Mouse (Mus musculus) thymus, adult 18-20 months (tissue): ENCODE data around the gene Cdca5.
"Not testable (repeated sequence)": the region's sequence is repeated elsewhere in the genome, so short reads cannot be mapped to it uniquely, and the experiment has no call there.

Source experiments
- DNase-seq, 2 experiments: peaks; one replicate each; pipeline ENCODE4 v3.0.0; 2022; ENCODE audit warnings: mixed read lengths in 2 of 2

The Cdca5 gene

DNA sequence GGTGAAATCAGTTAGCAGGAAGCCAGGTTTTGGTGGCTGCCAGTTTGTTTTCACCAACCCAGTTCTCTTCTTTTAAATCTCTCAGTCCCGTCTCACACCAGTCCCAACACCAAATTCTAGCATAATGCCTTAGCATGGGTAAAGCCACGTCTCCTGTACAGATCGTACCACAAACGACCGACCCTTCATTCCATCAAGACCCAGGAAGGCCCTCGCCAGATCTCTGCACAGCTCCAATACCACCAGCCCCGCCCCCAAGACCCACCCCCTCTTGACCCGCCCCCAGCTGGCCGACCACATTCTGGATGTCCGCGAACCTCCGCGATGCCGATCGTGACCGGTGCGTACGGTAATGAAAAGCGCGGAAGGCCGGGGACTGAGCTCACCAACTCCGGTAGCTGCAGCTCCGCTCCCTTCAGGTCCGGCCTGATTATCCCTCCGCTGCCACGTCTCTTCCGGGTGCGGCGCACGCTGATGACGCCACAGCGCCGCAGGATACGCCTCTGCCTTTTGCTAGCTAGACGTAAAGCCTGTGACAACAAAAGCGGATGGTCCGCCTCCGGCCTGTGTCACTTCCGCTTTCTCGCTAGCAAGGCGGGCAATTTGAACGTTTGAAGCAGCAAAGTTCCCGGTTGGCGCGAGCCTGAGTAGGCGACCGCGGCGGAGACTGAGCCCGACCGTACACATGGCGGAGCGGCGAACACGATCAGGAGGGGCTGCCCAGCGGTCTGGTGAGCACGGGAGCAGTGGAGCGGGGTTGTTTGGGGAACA is at the start of gene Cdca5, which contains the start of gene Zfpl1:
Gene Cdca5 (plus strand): TSS at position 506 of the 771 bp plus-strand sequence.
Gene Zfpl1 (minus strand): TSS at position 479 of the 771 bp plus-strand sequence.
- peak; percentile 93 to 95 for DNase-seq

- no peak for DNase-seq
Measured at GRCm38 (mm10) chr19:6035966-6036585, 48.7 kb upstream of the Cdca5 start.

GRCm38 (mm10) chr19:6037695-6038094 is 47.1 kb upstream of the Cdca5 start:
- DNase-seq = no peak

GRCm38 (mm10) chr19:6038326-6038725 is 46.5 kb upstream of the Cdca5 start:
- no peak for DNase-seq

GRCm38 (mm10) chr19:6040002-6040401 is 44.8 kb upstream of the Cdca5 start:
- no peak for DNase-seq

GRCm38 (mm10) chr19:6042293-6042692 is 42.5 kb upstream of the Cdca5 start:
- no peak for DNase-seq

DNA sequence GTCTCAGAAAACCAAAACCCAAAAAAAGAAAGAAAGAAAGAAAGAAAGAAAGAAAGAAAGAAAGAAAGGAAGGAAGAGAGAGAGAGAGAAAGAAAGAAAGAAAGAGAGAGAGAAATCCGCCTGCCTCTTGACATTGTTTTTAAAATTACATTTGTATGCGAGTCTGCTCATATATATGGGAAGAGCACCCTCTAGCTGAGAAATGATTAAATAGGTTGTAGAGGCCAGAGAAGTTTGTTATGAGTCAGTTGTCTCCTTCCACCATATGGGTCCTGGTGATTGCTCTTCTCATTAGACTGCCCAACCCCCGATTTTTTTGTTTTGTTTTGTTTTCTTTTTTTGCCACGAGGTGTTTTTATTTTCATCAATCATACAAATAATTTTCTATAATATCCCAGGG is 40.7 kb upstream of the Cdca5 start:
- DNase-seq = not testable (repeated sequence)

DNA sequence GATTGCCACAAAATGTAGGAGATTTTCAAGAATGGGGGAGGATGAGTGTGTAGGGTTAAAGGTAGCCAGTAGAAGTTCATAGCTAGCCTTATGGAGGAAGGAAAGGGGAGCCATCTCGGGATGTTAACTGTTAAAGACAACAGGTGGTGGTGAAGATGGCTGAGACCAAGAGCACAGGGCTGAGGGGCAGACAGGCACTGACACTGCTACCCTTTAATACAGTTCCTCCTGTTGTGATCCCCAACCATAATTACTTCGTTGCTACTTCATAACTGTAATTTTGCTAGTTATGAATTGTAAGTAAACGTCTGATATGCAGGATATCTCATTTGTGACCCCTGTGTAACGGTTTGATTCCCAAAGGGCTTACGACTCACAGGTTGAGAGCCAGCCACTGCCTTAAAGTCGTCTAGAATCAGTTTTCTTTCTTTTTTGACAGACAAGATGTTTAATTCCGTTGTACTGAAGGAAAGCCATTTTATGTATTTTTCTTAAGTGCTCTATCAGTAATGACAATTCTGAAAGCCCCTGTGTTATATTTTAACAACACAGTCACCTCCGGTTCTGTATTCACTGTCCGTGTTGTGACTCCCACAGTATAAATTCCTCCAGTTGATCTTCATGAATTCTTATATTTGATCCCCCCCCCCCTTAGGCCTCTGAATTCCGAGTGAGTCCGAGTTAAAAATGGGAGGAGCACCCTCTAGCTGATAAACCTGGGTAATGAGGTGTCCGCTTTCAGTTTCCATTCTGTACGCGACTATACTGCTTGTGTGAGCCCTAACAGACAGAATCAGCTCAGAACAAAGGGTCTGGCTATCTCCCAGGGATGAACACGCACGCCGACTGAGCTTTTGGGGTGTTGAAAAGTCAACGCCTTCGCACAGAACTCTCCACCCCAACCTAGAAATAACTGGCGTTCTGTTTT is 39.2 kb upstream of the Cdca5 start:
- DNase-seq = no peak

DNA sequence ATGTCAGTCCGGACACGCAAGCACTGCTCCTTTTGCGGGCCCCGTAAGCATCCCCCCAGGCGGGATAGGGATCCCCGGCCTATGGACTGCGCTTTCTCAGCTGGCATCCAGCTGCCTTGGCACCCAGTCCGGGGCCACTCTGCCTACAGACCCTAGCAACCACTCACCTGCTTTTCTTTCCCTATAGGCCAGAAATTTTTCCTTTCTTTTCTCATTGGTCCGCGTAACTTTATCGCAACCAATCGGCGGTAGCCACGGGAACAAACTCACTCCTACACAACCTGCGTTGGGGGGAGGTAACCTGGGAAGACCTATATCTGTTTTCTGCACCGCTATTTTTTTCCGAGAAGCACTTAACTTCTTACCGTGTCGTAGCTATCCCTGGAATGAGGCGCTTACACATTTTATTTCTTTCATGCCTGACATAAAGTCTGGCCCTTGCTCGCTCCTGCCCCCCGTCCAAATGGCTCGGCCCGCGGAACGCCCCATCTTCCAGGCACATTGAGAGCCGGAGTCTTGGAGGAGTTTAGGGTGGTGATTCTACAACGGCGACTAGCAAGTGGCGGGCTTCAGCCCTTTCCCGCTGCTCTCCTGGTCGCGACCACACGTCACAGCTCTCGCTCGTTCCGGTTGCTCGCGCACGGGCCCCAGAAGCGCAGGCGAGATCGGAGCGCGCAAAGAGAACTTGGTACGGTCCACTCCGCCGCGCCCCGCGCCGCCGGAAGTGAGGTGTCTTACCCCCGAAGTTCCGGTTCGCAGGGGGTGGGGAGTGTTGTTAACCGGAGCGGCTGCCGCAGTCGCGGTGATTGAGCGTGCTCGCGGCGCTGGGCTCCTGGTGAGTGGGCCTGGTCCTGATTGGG is 38.3 kb upstream of the Cdca5 start, which contains the start of gene Syvn1:
Gene Syvn1 (plus strand): TSS at position 283 of the 860 bp plus-strand sequence.
- DNase-seq = peak; percentile 81 to 92

GRCm38 (mm10) chr19:6047154-6047898 is 37.5 kb upstream of the Cdca5 start:
- no peak for DNase-seq

GRCm38 (mm10) chr19:6047899-6048166 is 37.0 kb upstream of the Cdca5 start:
- DNase-seq = no peak

DNA sequence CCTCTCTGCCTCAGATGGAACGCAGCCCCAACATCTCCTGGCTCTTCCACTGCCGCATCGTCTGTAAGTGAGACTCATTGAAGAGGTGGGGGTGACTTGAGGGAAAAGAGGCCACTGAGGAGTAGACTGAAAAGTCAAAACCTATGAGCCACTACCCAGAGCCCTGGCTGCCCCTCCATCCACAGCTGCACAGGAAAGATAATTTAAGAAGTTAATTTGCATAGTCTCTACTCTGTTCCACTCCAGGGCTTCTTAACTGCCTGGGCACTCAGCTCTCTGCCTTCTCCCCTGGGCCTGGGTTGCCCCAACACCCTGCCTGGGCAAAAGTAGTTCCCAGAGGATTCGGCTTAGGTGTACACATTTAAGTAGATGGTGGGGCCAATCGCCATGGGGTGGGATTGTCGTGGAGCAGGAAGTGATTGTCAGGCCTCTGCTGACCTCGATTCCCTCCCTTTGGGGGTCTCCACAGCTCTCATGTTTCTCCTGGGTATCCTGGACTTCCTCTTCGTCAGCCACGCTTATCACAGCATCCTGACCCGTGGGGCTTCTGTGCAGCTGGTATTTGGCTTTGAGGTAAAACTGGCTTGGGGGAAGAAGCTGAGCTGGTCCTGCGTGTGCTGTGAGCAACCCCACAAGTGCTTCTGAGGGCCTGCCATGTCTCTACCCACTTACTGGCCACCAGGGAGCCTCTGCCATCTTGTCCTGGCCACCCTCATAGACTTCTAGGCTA is 35.9 kb upstream of the Cdca5 start:
- DNase-seq = no peak

DNA sequence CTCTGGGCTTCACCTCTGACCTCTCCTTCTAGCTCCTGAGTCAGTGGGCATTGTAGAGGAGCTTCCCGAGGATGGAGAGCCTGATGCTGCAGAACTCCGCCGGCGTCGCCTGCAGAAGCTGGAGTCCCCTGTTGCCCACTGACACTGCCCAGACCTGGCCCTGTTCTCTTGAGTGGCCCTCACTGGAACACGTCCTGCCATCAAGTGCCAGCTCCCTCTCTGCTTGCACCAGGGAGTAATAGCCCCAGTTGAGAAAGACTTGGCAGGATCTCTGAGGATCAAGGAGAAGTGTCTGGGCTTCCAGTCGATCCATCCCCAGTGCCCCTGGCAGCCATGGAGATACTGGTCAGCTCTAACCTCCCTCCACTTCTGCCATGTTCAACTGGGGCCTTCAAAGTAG is 32.3 kb upstream of the Cdca5 start:
- DNase-seq = no peak

GRCm38 (mm10) chr19:6054296-6054695 is 30.5 kb upstream of the Cdca5 start:
- no peak for DNase-seq

DNA sequence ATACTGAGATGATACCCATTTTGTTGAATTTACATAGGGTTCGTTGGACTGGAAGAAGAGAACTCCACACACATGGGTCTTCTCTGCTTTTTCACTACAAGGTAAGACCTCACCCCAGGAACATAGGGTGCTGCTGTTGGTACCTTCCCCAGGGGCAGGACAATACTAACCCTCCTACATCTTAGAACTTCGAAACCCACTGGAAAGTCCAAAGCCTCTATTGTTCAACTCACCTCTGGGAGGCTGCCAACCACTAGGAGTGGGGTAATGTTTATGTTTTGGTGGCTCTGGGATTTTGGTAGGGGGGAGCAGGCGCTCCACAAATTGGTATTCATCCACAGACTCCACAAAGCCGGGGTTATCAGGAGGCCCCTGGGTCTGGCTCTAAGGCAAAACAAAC is 28.1 kb upstream of the Cdca5 start:
- DNase-seq = no peak

DNA sequence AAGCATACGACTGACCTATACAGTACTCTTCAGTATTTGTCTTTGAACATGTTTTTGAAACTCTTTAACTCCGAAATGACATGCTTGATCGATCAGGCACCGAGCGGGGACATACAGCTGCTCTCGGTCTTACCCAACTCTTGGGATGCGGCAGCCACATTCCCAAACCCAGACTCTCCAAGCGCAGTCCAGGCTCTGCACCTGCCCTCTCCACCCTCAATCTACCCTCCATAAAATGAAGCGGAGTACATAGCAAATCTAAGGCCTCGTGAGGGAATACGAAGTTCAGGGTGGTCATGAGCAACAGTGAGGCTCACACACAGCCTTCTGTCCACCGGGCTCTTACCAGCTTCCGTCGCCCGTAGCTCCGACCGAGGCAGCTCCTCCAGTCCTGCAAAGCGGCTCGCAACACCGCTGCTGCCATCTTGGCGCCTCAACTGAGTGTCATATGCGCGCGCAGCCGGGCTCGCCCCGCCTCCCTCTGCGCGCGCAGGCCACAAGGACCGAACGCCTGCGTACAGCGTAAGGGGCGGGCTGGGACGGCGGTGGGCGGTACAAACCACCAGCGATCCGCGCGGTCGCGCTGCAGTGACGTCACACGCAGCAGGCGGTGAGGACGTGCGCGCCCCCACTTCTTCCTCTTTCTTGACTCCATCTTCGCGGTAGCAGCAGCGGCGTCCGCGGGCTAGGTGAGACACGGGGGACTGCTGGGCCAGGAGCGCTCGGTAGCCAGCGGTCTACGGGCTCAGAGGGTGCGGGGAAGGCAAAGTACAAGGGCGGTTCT is 27.3 kb upstream of the Cdca5 start, which contains the start of the genes Mrpl49 and Fau:
Gene Mrpl49 (minus strand): TSS at position 473 of the 784 bp plus-strand sequence.
Gene Fau (plus strand): TSS at position 532 of the 784 bp plus-strand sequence.
- peak; percentile 98 for DNase-seq

GRCm38 (mm10) chr19:6058513-6058912 is 26.3 kb upstream of the Cdca5 start:
- no peak for DNase-seq

DNA sequence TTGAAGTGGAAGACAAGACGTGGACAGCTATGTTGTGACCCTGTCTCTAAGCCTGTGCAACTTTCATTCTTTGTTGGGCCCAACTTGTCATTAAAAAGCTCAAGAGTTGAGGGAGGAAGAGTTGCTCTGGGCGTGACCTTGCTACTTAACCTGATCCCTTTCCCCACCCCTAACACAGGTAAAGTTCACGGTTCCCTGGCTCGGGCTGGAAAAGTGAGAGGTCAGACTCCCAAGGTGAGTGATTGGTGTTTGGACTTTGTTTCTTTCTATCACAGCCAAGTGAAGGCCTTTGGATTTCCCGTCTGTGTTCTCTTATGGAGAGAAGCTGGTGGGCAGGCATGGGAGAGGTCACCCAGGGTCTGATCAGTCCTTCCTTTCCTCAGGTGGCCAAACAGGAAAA is 25.8 kb upstream of the Cdca5 start:
- no peak for DNase-seq

DNA sequence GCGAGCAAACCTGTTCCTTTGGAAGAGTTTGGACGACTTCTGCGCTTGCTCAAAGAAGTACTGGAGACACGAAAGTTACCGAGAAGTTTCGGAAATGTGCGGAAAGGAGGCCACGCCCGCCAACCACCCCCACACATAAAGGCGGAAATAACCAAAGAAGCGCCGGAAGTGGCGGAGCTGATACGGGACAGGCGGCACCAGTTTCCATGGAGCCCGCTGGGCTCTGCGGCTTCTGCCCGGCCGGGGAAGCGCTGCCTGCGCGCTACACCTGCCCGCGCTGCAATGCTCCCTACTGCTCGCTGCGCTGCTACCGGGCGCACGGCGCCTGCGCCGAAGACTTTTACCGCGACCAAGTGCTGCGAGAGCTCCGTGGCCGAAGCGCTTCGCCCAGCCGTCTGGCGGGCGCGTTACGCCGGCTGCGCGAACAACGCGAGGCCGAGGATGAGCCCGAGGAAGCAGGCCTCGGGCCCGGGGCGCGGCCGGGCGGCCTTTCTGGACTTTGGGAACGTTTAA is 23.7 kb upstream of the Cdca5 start, which contains the start of gene Znhit2:
Gene Znhit2 (plus strand): TSS at position 172 of the 513 bp plus-strand sequence.
- DNase-seq = peak; percentile 92 to 94
